Mouse (Mus musculus) heart, adult 2 months (tissue): Measurements from ENCODE around the gene Eif2b5.

Experiments used
- CTCF ChIP-seq: fragments of 200-600 bp; IDR thresholded peaks from 2 replicates; pipeline ENCODE4 v1.8.1; 2022; ENCODE audit warnings: antibody characterized with exemption, mild to moderate bottlenecking, moderate library complexity
- POLR2A ChIP-seq: fragments of 200-500 bp; IDR thresholded peaks from 2 replicates; pipeline ENCODE4 v1.6.1; 2011; ENCODE audit warnings: mild to moderate bottlenecking, low read depth, low read length, control low read depth; ENCODE audit not compliant: insufficient read depth

DNA sequence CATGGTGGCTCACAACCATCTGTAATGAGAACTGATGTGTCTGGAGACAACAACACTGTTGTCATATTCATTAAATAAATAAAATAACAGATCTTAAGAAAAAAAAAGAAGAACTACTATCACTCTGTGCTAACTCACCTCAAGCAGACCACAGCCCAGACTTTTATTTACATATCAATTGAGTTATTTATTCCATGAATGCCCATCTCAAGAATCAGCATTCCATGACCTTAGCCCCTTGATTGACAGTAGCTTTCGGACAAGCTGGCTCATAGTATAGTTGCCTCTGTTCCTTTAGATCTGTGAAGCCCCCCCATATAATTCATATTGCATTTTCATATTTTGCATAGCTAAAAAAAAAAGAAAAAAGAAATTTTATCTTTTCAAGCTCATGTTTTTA is 24.9 kb upstream of the Eif2b5 start:
- TF ChIP-seq POLR2A (no peak), CTCF (no peak)
